Mouse (Mus musculus) heart, embryonic 15.5 days (tissue): Measurements from ENCODE around the gene Hist1h3b. TPM values are rescaled to one million over a fixed set of nuclear protein-coding genes. Genes with fewer than 3 reads are reported as not detected.
A peak's percentile ranks its signal among the peaks of the same experiment; 100 is the strongest.
"Not testable (repeated sequence)": the region's sequence is repeated elsewhere in the genome, so short reads cannot be mapped to it uniquely, and the experiment has no call there.

ENCODE experiments used
- ATAC-seq: fragments of 200-750 bp; cut with Nextera tagmentation; replicated peaks from 2 replicates; pipeline ENCODE4 v1.8.0; 2017; ENCODE audit warnings: low read depth, moderate TSS enrichment; ENCODE audit not compliant: insufficient number of reproducible peaks, insufficient read depth, low FRiP score
- H3K27ac ChIP-seq: fragments of 300-500 bp; sonication (generic); 2 replicates; pipeline ENCODE4 v1.5.1; 2015; ENCODE audit warnings: mild to moderate bottlenecking, inconsistent platforms
- H3K27me3 ChIP-seq: fragments of 300-500 bp; sonication (generic); 2 replicates; pipeline ENCODE4 v1.6.1; 2015; ENCODE audit warnings: inconsistent platforms
- H3K36me3 ChIP-seq: fragments of 300-500 bp; sonication (generic); 2 replicates; pipeline ENCODE4 v1.6.1; 2015; ENCODE audit warnings: mild to moderate bottlenecking, inconsistent platforms
- H3K4me1 ChIP-seq: fragments of 300-500 bp; sonication (generic); replicated peaks from 2 replicates; pipeline ENCODE4 v1.6.1; 2015; ENCODE audit warnings: inconsistent platforms
- H3K4me2 ChIP-seq: fragments of 300-500 bp; sonication (generic); 2 replicates; pipeline ENCODE4 v1.6.1; 2015; ENCODE audit warnings: inconsistent platforms, mild to moderate bottlenecking, moderate library complexity
- H3K4me3 ChIP-seq: fragments of 300-500 bp; sonication (generic); 2 replicates; pipeline ENCODE4 v1.5.1; 2015; ENCODE audit warnings: mild to moderate bottlenecking, inconsistent platforms
- H3K9ac ChIP-seq: fragments of 300-500 bp; sonication (generic); 2 replicates; pipeline ENCODE4 v1.6.1; 2015; ENCODE audit warnings: mild to moderate bottlenecking, inconsistent platforms
- H3K9me3 ChIP-seq: fragments of 300-500 bp; sonication (generic); replicated peaks from 2 replicates; pipeline ENCODE4 v1.6.1; 2016; ENCODE audit warnings: inconsistent platforms
- WGBS: fragments of 180-500 bp; shearing (Covaris S2); methylation state at CpG from one replicate; pipeline ENCODE4 v1.1.7; 2015; ENCODE audit warnings: mixed read lengths; 5-methylcytosine and 5-hydroxymethylcytosine counted together
- polyA plus RNA-seq: library from polyadenylated mRNA; unstranded; fragments of >200 nt; fragmentation: Nextera tagmentation; extraction: Ambion mirVana; gene quantifications from 2 replicates; pipeline ENCODE4 v1.2.1, GENCODE M21; 2015

Gene Hist1h3b
- polyA plus RNA-seq, 1 experiment from 2014 or later: 4.7 TPM

- WGBS: 4% methylated on average over 18 of the region's 23 CpGs
These were observed 5.2 kb downstream of the Hist1h3b start for GRCm38 (mm10) chr13:23757211-23757773.

GRCm38 (mm10) chr13:23757921-23758320 lies 5.9 kb downstream of the Hist1h3b start:
- H3K27ac ChIP-seq: no peak overlapping the region

More at GRCm38 (mm10) chr13:23757211-23757773, 5.2 kb downstream of the Hist1h3b start:
- Histone ChIP-seq H3K9ac (peak overlapping the region; percentile 60), H3K27me3 (no peaks in the 10 kb centered on the region), H3K4me2 (peak overlapping the region; percentile 73), H3K4me1 (peaks cover 23% of the 10 kb centered on the region), H3K27ac (peak overlapping the region; percentile 86), H3K4me3 (peak overlapping the region; percentile 48), H3K9me3 (no peaks in the 10 kb centered on the region), H3K36me3 (no peaks in the 10 kb centered on the region)
- 0 out of 2 replicates have a peak, but pooled peaks have one; percentile 0 for ATAC-seq

GRCm38 (mm10) chr13:23759251-23759771 lies 7.2 kb downstream of the Hist1h3b start:
- no peak for ATAC-seq
- no peaks in the 10 kb centered on the region for H3K36me3 ChIP-seq
- H3K9ac ChIP-seq: no peak overlapping the region
- no peak overlapping the region for H3K4me3 ChIP-seq
- WGBS: 83% methylated on average over 3 of the region's 3 CpGs
- H3K4me2 ChIP-seq: no peak overlapping the region
- no peaks in the 10 kb centered on the region for H3K9me3 ChIP-seq
- H3K4me1 ChIP-seq: peaks cover 32% of the 10 kb centered on the region
- no peaks in the 10 kb centered on the region for H3K27me3 ChIP-seq
- no peak overlapping the region for H3K27ac ChIP-seq

More at GRCm38 (mm10) chr13:23757921-23758320, 5.9 kb downstream of the Hist1h3b start:
- no peaks in the 10 kb centered on the region for H3K27me3 ChIP-seq
- H3K4me1 ChIP-seq: peaks cover 22% of the 10 kb centered on the region
- ATAC-seq: no peak
- no peaks in the 10 kb centered on the region for H3K9me3 ChIP-seq
- H3K4me2 ChIP-seq: peak overlapping the region; percentile 73; the same call in 1 of the 2 replicates
- no peaks in the 10 kb centered on the region for H3K36me3 ChIP-seq
- 53% methylated on average over 3 of the region's 3 CpGs for WGBS
- no peak overlapping the region for H3K4me3 ChIP-seq
- H3K9ac ChIP-seq: no peak overlapping the region

GRCm38 (mm10) chr13:23759916-23760239 lies 7.8 kb downstream of the Hist1h3b start:
- 61% methylated on average over 1 of the region's 1 CpGs for WGBS
- Histone ChIP-seq H3K4me3 (peak overlapping the region; percentile 68; the same call in 1 of the 2 replicates), H3K27ac (peak overlapping the region; percentile 95), H3K27me3 (no peaks in the 10 kb centered on the region), H3K9me3 (no peaks in the 10 kb centered on the region), H3K36me3 (no peaks in the 10 kb centered on the region), H3K9ac (no peak overlapping the region), H3K4me2 (peak overlapping the region; percentile 92), H3K4me1 (peaks cover 34% of the 10 kb centered on the region)
- ATAC-seq: no peak

GRCm38 (mm10) chr13:23760240-23760971 lies 8.3 kb downstream of the Hist1h3b start:
- H3K9me3 ChIP-seq: no peaks in the 10 kb centered on the region
- peak overlapping the region; percentile 68 for H3K4me3 ChIP-seq
- ATAC-seq: no peak
- WGBS: 2% methylated on average over 23 of the region's 27 CpGs
- H3K4me2 ChIP-seq: peak overlapping the region; percentile 92
- no peaks in the 10 kb centered on the region for H3K27me3 ChIP-seq
- H3K9ac ChIP-seq: peak overlapping the region; percentile 53
- H3K27ac ChIP-seq: peak overlapping the region; percentile 95
- peaks cover 34% of the 10 kb centered on the region for H3K4me1 ChIP-seq
- no peaks in the 10 kb centered on the region for H3K36me3 ChIP-seq

- Histone ChIP-seq H3K9ac (peak within 1 kb of the TSS; percentile 53), H3K36me3 (no peaks in the 10 kb centered on the region), H3K27ac (peak within 1 kb of the TSS; percentile 95), H3K4me1 (peaks cover 34% of the 10 kb centered on the region), H3K9me3 (no peaks in the 10 kb centered on the region), H3K4me2 (peak within 1 kb of the TSS; percentile 92), H3K4me3 (peak within 1 kb of the TSS; percentile 68), H3K27me3 (no peaks in the 10 kb centered on the region)
- peak; percentile 79 for ATAC-seq
- WGBS: under 1% methylated on average over 63 of the region's 72 CpGs
These were observed 9.2 kb downstream of the Hist1h3b start, which contains the start of gene Hist1h4a for GRCm38 (mm10) chr13:23760972-23761864. Gene Hist1h4a, minus strand, starts transcription at chr13:23761230.

- not testable (repeated sequence) for H3K9me3 ChIP-seq, H3K27me3 ChIP-seq, H3K36me3 ChIP-seq
- peak; percentile 51 for ATAC-seq
- Histone ChIP-seq H3K27ac (peak within 1 kb of the TSS; percentile 95), H3K4me3 (peak within 1 kb of the TSS; percentile 68), H3K4me2 (peak within 1 kb of the TSS; percentile 92), H3K9ac (peak within 1 kb of the TSS; percentile 75), H3K4me1 (peaks cover 34% of the 10 kb centered on the region)
- WGBS: under 1% methylated on average over 29 of the region's 52 CpGs
These were observed 10.1 kb downstream of the Hist1h3b start, which contains the start of gene Hist1h3a for GRCm38 (mm10) chr13:23761871-23762821. Gene Hist1h3a, minus strand, starts transcription at chr13:23762386.

GRCm38 (mm10) chr13:23763242-23763585 lies 11.1 kb downstream of the Hist1h3b start:
- WGBS: under 1% methylated on average over 10 of the region's 10 CpGs
- peak overlapping the region; percentile 68 for H3K4me3 ChIP-seq
- H3K27me3 ChIP-seq: no peaks in the 10 kb centered on the region
- H3K4me1 ChIP-seq: peaks cover 29% of the 10 kb centered on the region
- peak overlapping the region; percentile 95 for H3K27ac ChIP-seq
- ATAC-seq: no peak
- H3K36me3 ChIP-seq: no peaks in the 10 kb centered on the region
- peak overlapping the region; percentile 92 for H3K4me2 ChIP-seq
- H3K9ac ChIP-seq: peak overlapping the region; percentile 75
- H3K9me3 ChIP-seq: no peaks in the 10 kb centered on the region

GRCm38 (mm10) chr13:23763586-23764323 lies 11.7 kb downstream of the Hist1h3b start, which contains the start of gene Hist1h1a:
Gene Hist1h1a, plus strand, starts transcription at chr13:23763666.
- H3K4me3 ChIP-seq: peak within 1 kb of the TSS; percentile 68
- no peaks in the 10 kb centered on the region for H3K36me3 ChIP-seq
- H3K27ac ChIP-seq: peak within 1 kb of the TSS; percentile 95
- ATAC-seq: peak; percentile 67
- peak within 1 kb of the TSS; percentile 75 for H3K9ac ChIP-seq
- peaks cover 29% of the 10 kb centered on the region for H3K4me1 ChIP-seq
- no peaks in the 10 kb centered on the region for H3K9me3 ChIP-seq
- WGBS: 4% methylated on average over 34 of the region's 34 CpGs
- H3K4me2 ChIP-seq: peak within 1 kb of the TSS; percentile 92
- no peaks in the 10 kb centered on the region for H3K27me3 ChIP-seq
